Mouse (Mus musculus) G1E (cell line): ENCODE data around the gene Egfr. TPM values are rescaled to one million over a fixed set of nuclear protein-coding genes. Genes with fewer than 3 reads are reported as not detected.

Experiments
- ATAC-seq: 2 replicates; pipeline ENCODE4 v1.8.0; 2016; ENCODE audit warnings: mild to moderate bottlenecking; ENCODE audit not compliant: insufficient number of reproducible peaks, poor library complexity, low FRiP score, severe bottlenecking; ENCODE audit errors: extremely low read depth
- DNase-seq: peaks from one replicate; pipeline ENCODE4 v3.0.0; 2012; ENCODE audit warnings: low spot score
- H3K27me3 ChIP-seq: 2 replicates; pipeline ENCODE4 v1.6.1; 2012; ENCODE audit warnings: mild to moderate bottlenecking, low read length, inconsistent platforms; ENCODE audit not compliant: insufficient read depth
- H3K36me3 ChIP-seq: replicated peaks from 2 replicates; pipeline ENCODE3; 2012; ENCODE audit warnings: mild to moderate bottlenecking, inconsistent platforms
- H3K4me1 ChIP-seq: 2 replicates; pipeline ENCODE4 v1.6.1; 2012; ENCODE audit warnings: low read depth, low read length, inconsistent platforms, mixed read lengths; ENCODE audit not compliant: insufficient read depth
- H3K4me3 ChIP-seq: 2 replicates; pipeline ENCODE4 v1.5.1; 2012; ENCODE audit warnings: low read depth, mild to moderate bottlenecking, inconsistent platforms, low read length, moderate library complexity, mixed read lengths
- H3K9me3 ChIP-seq: replicated peaks from 2 replicates; pipeline ENCODE4 v1.6.1; 2012; ENCODE audit warnings: inconsistent platforms
- CTCF ChIP-seq: IDR thresholded peaks from 2 replicates; pipeline ENCODE4 v1.5.1; 2012; ENCODE audit warnings: low read depth, low read length, inconsistent platforms, mixed read lengths
- GATA1 ChIP-seq: IDR thresholded peaks from 2 replicates; pipeline ENCODE4 v1.6.1; 2012; ENCODE audit warnings: borderline replicate concordance, low read length, inconsistent platforms, mixed read lengths
- GATA2 ChIP-seq: IDR thresholded peaks from 2 replicates; pipeline ENCODE4 v1.6.1; 2012; ENCODE audit warnings: low read depth, low read length, inconsistent platforms, borderline replicate concordance
- POLR2AphosphoS5 ChIP-seq: IDR thresholded peaks from 2 replicates; pipeline ENCODE4 v1.6.1; 2012; ENCODE audit warnings: low read depth, low read length, inconsistent platforms; ENCODE audit not compliant: insufficient replicate concordance
- TAL1 ChIP-seq: conservative IDR thresholded peaks from 2 replicates; pipeline ENCODE4 v1.6.1; 2012; ENCODE audit warnings: low read depth, low read length, inconsistent platforms, mixed read lengths
- polyA plus RNA-seq: library from polyadenylated mRNA; stranded (reverse); fragments of >175 nt; gene quantifications from 2 replicates; pipeline ENCODE4 v1.2.3, GENCODE M21; 2012
- total RNA-seq, 2 experiments: library from RNA; stranded (forward) in 1 of 2; stranded (reverse) in 1 of 2; fragments of 200-1000 nt in 1 of 2; fragments of >200 nt in 1 of 2; fragmentation: Nextera tagmentation in 1 of 2; gene quantifications; 2 replicates each; pipeline ENCODE4 v1.2.3; 2014 to 2017

Egfr gene
- total and polyA plus RNA-seq, 3 experiments: 0.05 TPM; not detected in 2

GRCm38 (mm10) chr11:16871120-16871519, 119.1 kb downstream of the Egfr start:
- DNase-seq (no peak), ATAC-seq (no peak)
- Histone ChIP-seq H3K4me1 (no peaks in the 10 kb centered on the region), H3K9me3 (no peaks in the 10 kb centered on the region), H3K36me3 (no peaks in the 10 kb centered on the region), H3K27me3 (peaks cover 6% of the 10 kb centered on the region; the same call in 1 of the 2 replicates), H3K4me3 (no peak overlapping the region)
- TF ChIP-seq GATA1: no peak

GRCm38 (mm10) chr11:16877676-16878378, 125.8 kb downstream of the Egfr start:
- Histone ChIP-seq H3K36me3 (no peaks in the 10 kb centered on the region), H3K4me1 (no peaks in the 10 kb centered on the region), H3K9me3 (no peaks in the 10 kb centered on the region), H3K4me3 (no peak overlapping the region), H3K27me3 (peaks cover 4% of the 10 kb centered on the region; the same call in 1 of the 2 replicates)
- ATAC-seq: no peak
- DNase-seq: no peak
- TF ChIP-seq CTCF (no peak), GATA2 (no peak), POLR2AphosphoS5 (no peak), TAL1 (no peak), GATA1 (no peak)

DNA sequence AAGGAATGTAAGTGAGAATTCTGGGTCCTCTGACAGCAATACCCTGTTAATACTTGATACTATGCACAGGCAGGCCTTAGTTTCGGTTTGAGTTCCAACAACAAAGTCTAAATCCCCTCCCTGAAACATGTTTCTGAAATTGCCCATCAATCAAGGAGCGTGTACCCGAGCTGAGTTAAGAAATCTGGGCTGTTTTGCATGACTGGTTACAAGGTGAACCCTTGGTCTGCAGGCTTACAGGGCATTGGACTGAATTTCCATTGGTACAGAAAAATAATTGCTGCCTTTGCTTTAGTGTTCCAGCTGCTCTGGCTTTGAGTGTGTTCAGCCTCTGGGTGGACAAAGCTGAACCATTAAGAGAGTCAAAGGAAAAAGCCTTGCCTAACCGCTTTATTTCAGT, 129.9 kb downstream of the Egfr start:
- Histone ChIP-seq H3K4me1 (no peaks in the 10 kb centered on the region), H3K36me3 (no peaks in the 10 kb centered on the region), H3K27me3 (peaks cover 4% of the 10 kb centered on the region; the same call in 1 of the 2 replicates), H3K9me3 (no peaks in the 10 kb centered on the region), H3K4me3 (no peak overlapping the region)
- ATAC-seq (no peak), DNase-seq (no peak)
- no peak for TF ChIP-seq TAL1
- TF ChIP-seq GATA2: no peak
- TF ChIP-seq GATA1: no peak
- TF ChIP-seq CTCF: no peak
- TF ChIP-seq POLR2AphosphoS5: no peak

DNA sequence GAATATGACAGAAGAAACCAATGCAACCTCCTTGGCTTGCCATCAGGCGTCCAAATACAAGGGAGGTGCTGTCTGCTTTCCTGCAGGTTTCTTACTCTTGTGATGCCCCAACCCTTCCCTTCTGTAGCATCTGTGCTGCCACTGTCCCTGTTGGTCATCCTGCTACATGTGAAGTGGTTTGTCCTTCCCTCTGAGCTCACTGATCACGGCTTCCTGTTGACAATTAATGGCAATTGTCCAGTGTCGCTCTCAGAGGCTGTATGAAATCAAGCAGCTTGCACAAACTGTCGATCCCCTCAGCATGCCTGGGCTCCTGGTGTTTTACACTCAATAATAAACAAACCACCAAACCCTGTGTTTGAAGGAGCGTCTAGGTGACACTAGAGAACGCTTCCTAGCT, 134.1 kb downstream of the Egfr start:
- TF ChIP-seq CTCF: no peak
- no peak for TF ChIP-seq POLR2AphosphoS5
- TF ChIP-seq GATA2: no peak
- no peak for TF ChIP-seq GATA1
- Histone ChIP-seq H3K9me3 (no peaks in the 10 kb centered on the region), H3K4me3 (no peak overlapping the region), H3K4me1 (no peaks in the 10 kb centered on the region), H3K36me3 (no peaks in the 10 kb centered on the region), H3K27me3 (no peaks in the 10 kb centered on the region)
- ATAC-seq (no peak), DNase-seq (no peak)

DNA sequence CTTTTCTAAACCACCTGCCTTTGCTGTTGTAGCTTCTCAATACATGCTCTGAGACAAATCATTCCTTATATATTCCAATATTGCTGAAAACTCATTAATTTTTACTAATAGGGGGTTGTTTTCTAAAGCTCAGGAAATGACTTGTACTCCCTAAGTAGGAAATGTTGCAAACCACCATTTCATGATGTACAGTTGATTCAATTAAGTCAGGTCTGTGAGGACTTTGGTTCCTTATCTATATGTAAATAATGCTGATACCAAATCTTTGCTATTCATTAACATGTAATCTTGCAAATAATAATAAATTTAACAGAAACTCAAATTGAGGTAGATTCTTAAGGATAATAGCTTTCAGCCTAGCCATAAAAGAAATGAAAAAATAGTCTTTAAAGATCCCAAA, 136.1 kb downstream of the Egfr start:
- no peak for ATAC-seq
- TF ChIP-seq TAL1 (no peak), GATA2 (no peak)
- Histone ChIP-seq H3K4me1 (no peaks in the 10 kb centered on the region), H3K9me3 (no peaks in the 10 kb centered on the region), H3K36me3 (no peaks in the 10 kb centered on the region), H3K4me3 (no peak overlapping the region), H3K27me3 (no peaks in the 10 kb centered on the region)
- DNase-seq: no peak

DNA sequence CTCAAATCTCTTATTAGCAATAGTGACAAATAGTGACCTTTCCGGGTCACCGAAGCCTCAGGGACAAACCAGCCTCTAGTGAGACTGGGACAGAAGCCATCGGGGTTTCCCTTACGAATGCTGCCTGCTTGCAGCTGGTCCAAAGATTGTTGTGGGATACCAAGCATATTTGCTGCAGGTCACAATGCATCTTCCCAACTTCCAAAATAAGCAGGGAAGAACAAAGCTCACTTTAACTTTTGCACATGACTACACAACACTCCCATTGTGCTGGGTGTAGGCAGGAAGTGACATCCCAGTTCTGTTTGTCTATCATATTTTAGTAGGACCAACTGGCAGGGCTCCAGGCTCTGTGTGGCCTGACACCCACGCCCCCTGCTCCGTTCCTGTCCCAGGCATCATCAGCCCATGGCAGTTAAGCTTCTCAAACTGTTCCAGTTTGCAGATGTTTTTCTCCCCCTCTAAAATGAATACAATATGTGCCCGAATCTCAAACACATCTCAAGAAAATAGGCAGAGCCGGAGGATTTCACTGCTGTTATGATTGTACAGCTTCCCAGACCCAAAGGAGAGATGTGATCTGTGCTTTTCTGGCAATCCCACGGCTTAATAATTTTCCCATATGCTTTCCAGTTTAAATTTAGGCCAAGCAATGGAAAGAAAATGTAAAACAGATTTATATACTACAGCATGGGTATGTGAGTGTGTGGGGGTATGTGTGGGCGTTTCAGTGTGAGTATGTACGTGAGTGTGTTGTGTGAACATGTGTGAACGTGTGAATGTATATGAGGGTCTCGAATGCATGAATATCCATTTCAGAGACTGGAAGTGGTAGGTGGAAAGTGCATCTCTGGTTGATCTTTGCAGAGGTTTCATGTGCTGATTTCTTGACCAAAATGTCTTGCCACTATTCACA, 143.7 kb downstream of the Egfr start:
- H3K4me3 ChIP-seq: no peak overlapping the region
- TF ChIP-seq CTCF: no peak
- H3K4me1 ChIP-seq: no peaks in the 10 kb centered on the region
- ATAC-seq: no peak
- no peak for DNase-seq
- H3K9me3 ChIP-seq: no peaks in the 10 kb centered on the region
- H3K36me3 ChIP-seq: no peaks in the 10 kb centered on the region
- peaks cover 3% of the 10 kb centered on the region; the same call in 1 of the 2 replicates for H3K27me3 ChIP-seq

DNA sequence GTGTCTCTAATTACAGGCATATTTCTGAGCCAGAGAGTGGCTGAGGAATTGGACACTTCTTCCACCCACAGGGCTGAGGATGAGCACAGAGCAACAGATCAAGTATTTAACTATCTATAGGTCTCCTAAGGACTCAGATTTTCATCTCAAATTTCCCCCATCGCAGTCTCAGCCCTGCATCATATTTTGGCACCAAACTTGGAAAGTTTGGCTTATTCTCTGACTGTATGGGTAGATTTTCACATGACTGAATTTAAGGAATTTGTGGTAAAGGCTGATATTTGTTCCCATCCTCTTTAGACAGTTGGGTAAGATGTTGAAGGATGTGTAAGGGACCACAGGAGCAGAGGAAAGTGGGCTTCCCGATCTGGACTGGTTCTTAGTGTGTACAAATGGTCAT, 145.7 kb downstream of the Egfr start:
- DNase-seq (no peak), ATAC-seq (no peak)
- Histone ChIP-seq H3K9me3 (no peaks in the 10 kb centered on the region), H3K27me3 (peaks cover 3% of the 10 kb centered on the region; the same call in 1 of the 2 replicates), H3K4me3 (no peak overlapping the region), H3K4me1 (no peaks in the 10 kb centered on the region), H3K36me3 (no peaks in the 10 kb centered on the region)
- TF ChIP-seq POLR2AphosphoS5 (no peak), CTCF (no peak), GATA1 (no peak), GATA2 (no peak)
